26 mouse cellular contexts compared by ENCODE assay signal in the genomic region with DNA sequence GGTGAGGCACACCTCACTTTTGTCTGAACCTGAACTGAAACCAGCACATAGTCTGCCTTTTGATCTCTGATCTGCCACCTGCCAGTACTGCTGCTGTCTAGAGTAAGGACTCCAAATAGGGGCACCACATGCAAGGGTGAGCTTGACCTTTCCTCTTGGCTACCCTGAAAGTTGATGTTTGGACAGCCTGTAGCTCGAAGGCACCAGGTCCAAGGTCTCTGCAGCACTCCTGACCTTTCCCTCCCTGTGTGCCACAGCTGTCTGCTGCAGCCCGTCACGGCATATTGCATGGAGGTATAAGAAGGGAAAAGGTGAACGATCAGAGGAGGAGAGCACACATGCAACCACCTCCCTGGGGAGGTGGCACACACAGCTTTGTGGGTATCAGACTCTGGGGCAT.
A peak's percentile ranks its signal among the peaks of the same experiment; 100 is the strongest.
DNase-seq lines count a peak whose midpoint lies in the region; ATAC-seq and TF ChIP-seq lines count a peak whose summit lies in the region.
"Had no signal": no experiment of that assay in that cellular context is flagged by ENCODE, and none has a peak within 500 bp of the region (broad histone marks: within the 10 kb centered on the region; RNA-seq: fewer than 3 reads in every experiment).

No protein-coding gene starts in this region.

- WGBS in liver, adult 2 months = 7% methylated on average over 4 of the region's 4 CpGs
- 50% methylated on average over 4 of the region's 4 CpGs for WGBS in liver, embryonic 13.5 days (ENCODE audit: insufficient replicate concordance)
- WGBS in liver, postnatal 0 days (ENCODE audit: insufficient replicate concordance) = 58% methylated on average over 4 of the region's 4 CpGs

- H3K4me1 ChIP-seq in liver, adult 2 months (ENCODE audit: control insufficient read depth, insufficient read depth, low read length) = peaks cover 10% of the 10 kb centered on the region
- no peaks in the 10 kb centered on the region for H3K4me1 ChIP-seq in liver, embryonic 13.5 days (replicated peaks)
- H3K4me1 ChIP-seq in liver, postnatal 0 days (ENCODE audit: insufficient read depth) = peaks cover 5% of the 10 kb centered on the region
- H3K4me1 ChIP-seq: heart, embryonic 15.5 days; hindbrain, embryonic 13.5 days; intestine, embryonic 15.5 days had no signal

- 0 out of 2 replicates have a peak, but pooled peaks have one; percentile 41 for ATAC-seq in liver, embryonic 13.5 days (ENCODE audit: low read depth)
- ATAC-seq in liver, postnatal 0 days = peak; percentile 58; the same call in 1 of the 2 replicates
- no peak for ATAC-seq in CD4-positive, CD25-positive, alpha-beta regulatory T cell, adult 4 months
- ATAC-seq: forebrain, embryonic 14.5 days; forebrain, postnatal 0 days; hindbrain, embryonic 16.5 days; intestine, embryonic 15.5 days; Patski had no signal

- H3K27ac ChIP-seq in liver, adult 2 months (replicated peaks; ENCODE audit: insufficient read depth, low read depth, low read length) = no peak overlapping the region
- no peak overlapping the region for H3K27ac ChIP-seq in liver, embryonic 13.5 days
- no peak overlapping the region for H3K27ac ChIP-seq in liver, postnatal 0 days (ENCODE audit: low read depth)
- H3K27ac ChIP-seq: gastrocnemius, adult 2 months; heart, embryonic 15.5 days; hindbrain, embryonic 10.5 days; hindbrain, embryonic 13.5 days; intestine, embryonic 15.5 days had no signal

- peak; percentile 14 for DNase-seq in adrenal gland, adult 2 months
- DNase-seq in adrenal gland, postnatal 25 days = no peak
- peak; percentile 87 for DNase-seq in liver, adult 2 months (ENCODE audit: extremely low read depth, low read depth, low spot score)
- DNase-seq in liver = no peak
- no peak for DNase-seq in liver, embryonic 13.5 days
- no peak for DNase-seq in liver, postnatal 0 days
- no peak for DNase-seq in thymus, postnatal 4 days
- DNase-seq: cerebellum, adult 11-12 months; cerebellum, adult 8-10 months; cerebellum, postnatal 14 days; forebrain, postnatal 0 days; gastrocnemius, adult 2 months; gastrocnemius, postnatal 14 days; heart, adult 11 months; heart, postnatal 10 days; heart, postnatal 36 days had no signal

- no peaks in the 10 kb centered on the region for H3K27me3 ChIP-seq in liver, adult 2 months (ENCODE audit: control insufficient read depth, insufficient read depth, low read length)
- no peaks in the 10 kb centered on the region for H3K27me3 ChIP-seq in liver, embryonic 13.5 days
- H3K27me3 ChIP-seq in liver, postnatal 0 days (ENCODE audit: insufficient read depth, low read length) = no peaks in the 10 kb centered on the region
- H3K27me3 ChIP-seq: heart, embryonic 15.5 days; hindbrain, embryonic 13.5 days; intestine, embryonic 15.5 days; Patski had no signal

- no peak overlapping the region for H3K4me3 ChIP-seq in liver, adult 2 months (ENCODE audit: insufficient read depth, low read depth, low read length)
- H3K4me3 ChIP-seq in liver, embryonic 13.5 days (replicated peaks) = no peak overlapping the region
- H3K4me3 ChIP-seq in liver, postnatal 0 days (ENCODE audit: low read depth, low read length) = no peak overlapping the region
- H3K4me3 ChIP-seq: gastrocnemius, adult 2 months; heart, embryonic 15.5 days; hindbrain, embryonic 10.5 days; hindbrain, embryonic 13.5 days; intestine, embryonic 15.5 days had no signal

- H3K9me3 ChIP-seq in liver, embryonic 13.5 days (replicated peaks) = no peaks in the 10 kb centered on the region
- no peaks in the 10 kb centered on the region for H3K9me3 ChIP-seq in liver, postnatal 0 days (ENCODE audit: low read length)
- H3K9me3 ChIP-seq: heart, embryonic 15.5 days; hindbrain, embryonic 10.5 days; hindbrain, embryonic 13.5 days; intestine, embryonic 15.5 days had no signal

- H3K9ac ChIP-seq in liver, adult 2 months (ENCODE audit: low read depth, low read length) = no peak overlapping the region
- no peak overlapping the region for H3K9ac ChIP-seq in liver, embryonic 13.5 days
- H3K9ac ChIP-seq in liver, postnatal 0 days (replicated peaks) = no peak overlapping the region
- H3K9ac ChIP-seq: forebrain, postnatal 0 days; heart, embryonic 15.5 days; hindbrain, embryonic 13.5 days; intestine, embryonic 15.5 days had no signal

- no peak for TF ChIP-seq POLR2A in liver, adult 2 months (IDR thresholded peaks at IDR 0.05; ENCODE audit: extremely low read depth, insufficient read depth, low read length)

- no peak for TF ChIP-seq EP300 in liver, postnatal 0 days (IDR thresholded peaks at IDR 0.05; ENCODE audit: low read depth)

- H3K4me2 ChIP-seq in liver, embryonic 13.5 days = no peak overlapping the region
- H3K4me2 ChIP-seq in liver, postnatal 0 days (ENCODE audit: low read depth, low read length) = no peak overlapping the region
- H3K4me2 ChIP-seq: heart, embryonic 11.5 days; heart, embryonic 15.5 days; hindbrain, embryonic 13.5 days; intestine, embryonic 15.5 days had no signal

- H3K79me2 ChIP-seq in liver, adult 2 months (ENCODE audit: control insufficient read depth, insufficient read depth, low read length) = no peaks in the 10 kb centered on the region

- TF ChIP-seq CTCF in liver, adult 2 months (IDR thresholded peaks at IDR 0.05; ENCODE audit: low read depth, low read length) = no peak
- TF ChIP-seq CTCF in liver, postnatal 0 days (IDR thresholded peaks at IDR 0.05; ENCODE audit: low read depth) = no peak

- H3K36me3 ChIP-seq in liver, adult 2 months (ENCODE audit: control insufficient read depth, insufficient read depth, low read length) = no peaks in the 10 kb centered on the region
- no peaks in the 10 kb centered on the region for H3K36me3 ChIP-seq in liver, embryonic 13.5 days
- H3K36me3 ChIP-seq in liver, postnatal 0 days (replicated peaks; ENCODE audit: insufficient read depth, low read length) = no peaks in the 10 kb centered on the region
- H3K36me3 ChIP-seq: G1E; heart, embryonic 15.5 days; hindbrain, embryonic 10.5 days; hindbrain, embryonic 13.5 days; intestine, embryonic 15.5 days had no signal

Comparison
In these comparisons a context has a peak if more than half of its experiments do, and no peak if none do; other contexts are left out.
1. DNase-seq: peak in adrenal gland, adult 2 months (single experiment) and liver, adult 2 months (single experiment); none in adrenal gland, postnatal 25 days (single experiment), liver (single experiment), liver, embryonic 13.5 days (single experiment), liver, postnatal 0 days (single experiment) and thymus, postnatal 4 days (single experiment).